Mouse (Mus musculus) frontal cortex, adult (tissue): ENCODE data around the gene Kcnmb4.

Experiments
- ATAC-seq: cut with Nextera tagmentation; 2 replicates; pipeline ENCODE4 v1.9.2; 2017; ENCODE audit warnings: mild to moderate bottlenecking, moderate library complexity, mixed read lengths; ENCODE audit not compliant: low TSS enrichment

The Kcnmb4 gene

GRCm38 (mm10) chr10:116402742-116403425 lies 70.8 kb downstream of the Kcnmb4 start:
- peak; percentile 35 for ATAC-seq

GRCm38 (mm10) chr10:116397973-116398372 lies 75.7 kb downstream of the Kcnmb4 start:
- ATAC-seq = no peak

- no peak for ATAC-seq
These were observed 76.1 kb downstream of the Kcnmb4 start for GRCm38 (mm10) chr10:116397573-116397972.

GRCm38 (mm10) chr10:116396966-116397365 lies 76.7 kb downstream of the Kcnmb4 start:
- no peak for ATAC-seq

- ATAC-seq = no peak
These were observed 77.4 kb downstream of the Kcnmb4 start for GRCm38 (mm10) chr10:116396279-116396678.

GRCm38 (mm10) chr10:116394585-116394984 lies 79.1 kb downstream of the Kcnmb4 start:
- ATAC-seq = no peak

GRCm38 (mm10) chr10:116393790-116394475 lies 79.7 kb downstream of the Kcnmb4 start:
- ATAC-seq = peak; percentile 70

- no peak for ATAC-seq
These were observed 84.8 kb downstream of the Kcnmb4 start for GRCm38 (mm10) chr10:116388840-116389239.

- ATAC-seq = no peak
These were observed 87.2 kb downstream of the Kcnmb4 start for GRCm38 (mm10) chr10:116386391-116386885.

- ATAC-seq = no peak
These were observed 89.3 kb downstream of the Kcnmb4 start for GRCm38 (mm10) chr10:116384401-116384800.

GRCm38 (mm10) chr10:116382826-116383685 lies 90.6 kb downstream of the Kcnmb4 start:
- ATAC-seq = no peak

- no peak for ATAC-seq
These were observed 96.8 kb downstream of the Kcnmb4 start for GRCm38 (mm10) chr10:116376853-116377252.

- no peak for ATAC-seq
These were observed 99.6 kb downstream of the Kcnmb4 start for GRCm38 (mm10) chr10:116374111-116374510.

- ATAC-seq = peak; percentile 93
These were observed 102.5 kb downstream of the Kcnmb4 start for GRCm38 (mm10) chr10:116370991-116371725.
